In genomic region chr13:101879561-101880081, GRCm38 (mm10) we compare ENCODE assay signal across 15 mouse cellular contexts.
DNase-seq lines count a peak whose midpoint lies in the region; TF ChIP-seq lines count a peak whose summit lies in the region.
"Had no signal": no experiment of that assay in that cellular context is flagged by ENCODE, and none has a peak within 500 bp of the region (broad histone marks: within the 10 kb centered on the region; RNA-seq: fewer than 3 reads in every experiment).

No protein-coding gene starts in this region.

- DNase-seq in heart, adult 8-10 months (ENCODE audit: low spot score) = peak; percentile 46
- DNase-seq in heart, postnatal 4 days = no peak
- DNase-seq in 416B (ENCODE audit: low read depth) = peak; percentile 55
- peak; percentile 63 for DNase-seq in adrenal gland, postnatal 10 days
- DNase-seq in heart, postnatal 10 days = peak; percentile 36 to 38
- no peak for DNase-seq in left cerebral cortex, adult 2 months (ENCODE audit: extremely low spot score in 1 of 2, low spot score in 2 of 2)
- no peak for DNase-seq in right cerebral cortex, postnatal 36 days (ENCODE audit: low spot score in 2 of 2)
- DNase-seq in layer of hippocampus, adult 9-11 months = no peak
- DNase-seq: cerebellum, adult 11-12 months; kidney, adult 9 months; lung, embryonic 14.5 days; midbrain, embryonic 14.5 days; thymus, postnatal 14 days had no signal

- H3K27ac ChIP-seq in left cerebral cortex, adult 2 months = no peak overlapping the region
- H3K27ac ChIP-seq: hindbrain, embryonic 15.5 days; neural tube, embryonic 13.5 days had no signal

- intact Hi-C loops in heart, postnatal 10 days (cut with DNase I) = no loop called here
- intact Hi-C loops in left cerebral cortex, adult 2 months (cut with DNase I) = no loop called here

- H3K4me3 ChIP-seq in left cerebral cortex, adult 2 months = no peak overlapping the region
- H3K4me3 ChIP-seq: hindbrain, embryonic 15.5 days; neural tube, embryonic 13.5 days had no signal

- no peak for TF ChIP-seq CTCF in left cerebral cortex, adult 2 months (IDR thresholded peaks at IDR 0.05)

Comparison
In these comparisons a context has a peak if more than half of its experiments do, and no peak if none do; other contexts are left out.
1. DNase-seq: peak in heart, adult 8-10 months (single experiment), 416B (single experiment), adrenal gland, postnatal 10 days (single experiment) and heart, postnatal 10 days (2 of 2); none in heart, postnatal 4 days (single experiment), left cerebral cortex, adult 2 months (0 of 2), right cerebral cortex, postnatal 36 days (0 of 2) and layer of hippocampus, adult 9-11 months (single experiment).